Mouse (Mus musculus) R1 (cell line): ENCODE measurements around the gene Serpinf1.
"Not testable (repeated sequence)": the region's sequence is repeated elsewhere in the genome, so short reads cannot be mapped to it uniquely, and the experiment has no call there.

Experiments used
- DNase-seq: peaks from one replicate; pipeline ENCODE4 v3.0.0-alpha.2; 2018; ENCODE audit warnings: low read depth, low spot score

Gene Serpinf1

GRCm38 (mm10) chr11:75423091-75423490 lies 590 bp upstream of the Serpinf1 start:
- no peak for DNase-seq

- no peak for DNase-seq
Observed at GRCm38 (mm10) chr11:75421375-75422012, 1.0 kb downstream of the Serpinf1 start.

GRCm38 (mm10) chr11:75420810-75421374 lies 1.6 kb downstream of the Serpinf1 start:
- DNase-seq: no peak

- no peak for DNase-seq
Observed at GRCm38 (mm10) chr11:75420037-75420436, 2.5 kb downstream of the Serpinf1 start.

- no peak for DNase-seq
Observed at GRCm38 (mm10) chr11:75415994-75416393, 6.5 kb downstream of the Serpinf1 start.

- no peak for DNase-seq
Observed at GRCm38 (mm10) chr11:75415096-75415495, 7.4 kb downstream of the Serpinf1 start.

- DNase-seq: no peak
Observed at GRCm38 (mm10) chr11:75410591-75410990, 11.9 kb downstream of the Serpinf1 start.

- no peak for DNase-seq
Observed at GRCm38 (mm10) chr11:75409679-75410575, 12.6 kb downstream of the Serpinf1 start.

- peak; percentile 83 for DNase-seq
Observed at GRCm38 (mm10) chr11:75406865-75407264, 15.6 kb downstream of the Serpinf1 start.

- no peak for DNase-seq
Observed at GRCm38 (mm10) chr11:75406104-75406503, 16.4 kb downstream of the Serpinf1 start.

- no peak for DNase-seq
Observed at GRCm38 (mm10) chr11:75404801-75405200, 17.7 kb downstream of the Serpinf1 start.

- DNase-seq: no peak
Observed at GRCm38 (mm10) chr11:75403301-75404052, 19.0 kb downstream of the Serpinf1 start.

GRCm38 (mm10) chr11:75402271-75402690 lies 20.2 kb downstream of the Serpinf1 start:
- peak; percentile 59 for DNase-seq

GRCm38 (mm10) chr11:75400099-75400498 lies 22.4 kb downstream of the Serpinf1 start:
- peak; percentile 94 for DNase-seq

GRCm38 (mm10) chr11:75399411-75399841 lies 23.1 kb downstream of the Serpinf1 start:
- DNase-seq: no peak

- no peak for DNase-seq
Observed at GRCm38 (mm10) chr11:75397452-75397851, 25.0 kb downstream of the Serpinf1 start.

- DNase-seq: no peak
Observed at GRCm38 (mm10) chr11:75395611-75396010, 26.9 kb downstream of the Serpinf1 start.

GRCm38 (mm10) chr11:75383529-75383928 lies 39.0 kb downstream of the Serpinf1 start:
- DNase-seq: peak; percentile 87

- not testable (repeated sequence) for DNase-seq
Observed at GRCm38 (mm10) chr11:75378786-75379185, 43.7 kb downstream of the Serpinf1 start.

GRCm38 (mm10) chr11:75377125-75377524 lies 45.4 kb downstream of the Serpinf1 start:
- peak; percentile 53 for DNase-seq
